In genomic region chr4:137471326-137471725, GRCm38 (mm10) we compare ENCODE assay signal across 13 mouse cellular contexts. TPM values are rescaled to one million over a fixed set of nuclear protein-coding genes. Genes with fewer than 3 reads are reported as not detected.
A peak's percentile ranks its signal among the peaks of the same experiment; 100 is the strongest.
DNase-seq lines count a peak whose midpoint lies in the region; ATAC-seq and TF ChIP-seq lines count a peak whose summit lies in the region.
"Had no signal": no experiment of that assay in that cellular context is flagged by ENCODE, and none has a peak within 500 bp of the region (broad histone marks: within the 10 kb centered on the region; RNA-seq: fewer than 3 reads in every experiment).

No protein-coding gene starts in this region.

- TF ChIP-seq EP300 in liver, postnatal 0 days (IDR thresholded peaks at IDR 0.05; ENCODE audit: low read depth): no peak

- TF ChIP-seq CTCF in kidney, adult 2 months (conservative IDR thresholded peaks at IDR 0.05; ENCODE audit: insufficient read depth, insufficient read length, low read depth, low read length): no peak
- no peak for TF ChIP-seq CTCF in liver, postnatal 0 days (IDR thresholded peaks at IDR 0.05; ENCODE audit: low read depth)

- no peak for DNase-seq in kidney, adult 2 months
- DNase-seq in kidney, postnatal 14 days: no peak
- DNase-seq in embryonic facial prominence, embryonic 10.5 days (ENCODE audit: low spot score): no peak
- no peak for DNase-seq in liver, postnatal 0 days
- no peak for DNase-seq in embryo, embryonic 10 days (ENCODE audit: low spot score)
- no peak for DNase-seq in urinary bladder, postnatal 4 days (ENCODE audit: low spot score in 2 of 2)
- DNase-seq: adrenal gland, adult 8-10 months; spleen, adult 18-20 months; thymus, postnatal 25 days had no signal

- peak overlapping the region; percentile 12; the same call in 1 of the 2 replicates for H3K4me3 ChIP-seq in kidney, adult 2 months (ENCODE audit: insufficient read depth, low read depth, low read length)
- peak overlapping the region; percentile 86 for H3K4me3 ChIP-seq in embryonic facial prominence, embryonic 10.5 days
- peak overlapping the region; percentile 72 for H3K4me3 ChIP-seq in heart, embryonic 16.5 days (ENCODE audit: low read length)
- H3K4me3 ChIP-seq in liver, postnatal 0 days (ENCODE audit: low read depth, low read length): no peak overlapping the region

- no peak for ATAC-seq in heart, embryonic 16.5 days (replicated peaks; ENCODE audit: extremely low read depth, insufficient read depth, low FRiP score)
- ATAC-seq in liver, postnatal 0 days: no peak

- H3K9ac ChIP-seq in heart, embryonic 16.5 days (ENCODE audit: low read length): peak overlapping the region; percentile 96
- H3K9ac ChIP-seq in liver, postnatal 0 days (replicated peaks): no peak overlapping the region

- no peaks in the 10 kb centered on the region for H3K36me3 ChIP-seq in kidney, adult 2 months (ENCODE audit: control insufficient read depth, insufficient read depth, low read length)
- H3K36me3 ChIP-seq in embryonic facial prominence, embryonic 10.5 days (replicated peaks): peaks cover 7% of the 10 kb centered on the region
- no peaks in the 10 kb centered on the region for H3K36me3 ChIP-seq in heart, embryonic 16.5 days (ENCODE audit: control insufficient read depth, insufficient read depth)
- no peaks in the 10 kb centered on the region for H3K36me3 ChIP-seq in liver, postnatal 0 days (replicated peaks; ENCODE audit: insufficient read depth, low read length)

- 51% methylated on average over 8 of the region's 8 CpGs for WGBS in kidney, adult 2 months
- WGBS in embryonic facial prominence, embryonic 10.5 days: 61% methylated on average over 8 of the region's 8 CpGs
- 39% methylated on average over 8 of the region's 8 CpGs for WGBS in heart, embryonic 16.5 days
- 64% methylated on average over 8 of the region's 8 CpGs for WGBS in liver, postnatal 0 days (ENCODE audit: insufficient replicate concordance)

- H3K9me3 ChIP-seq in embryonic facial prominence, embryonic 10.5 days: no peaks in the 10 kb centered on the region
- H3K9me3 ChIP-seq in heart, embryonic 16.5 days (replicated peaks; ENCODE audit: control insufficient read depth, low read length): no peaks in the 10 kb centered on the region
- no peaks in the 10 kb centered on the region for H3K9me3 ChIP-seq in liver, postnatal 0 days (ENCODE audit: low read length)

- peak overlapping the region; percentile 82 for H3K4me2 ChIP-seq in heart, embryonic 16.5 days (ENCODE audit: low read depth, low read length)
- no peak overlapping the region for H3K4me2 ChIP-seq in liver, postnatal 0 days (ENCODE audit: low read depth, low read length)

- H3K4me1 ChIP-seq in kidney, adult 2 months (ENCODE audit: control insufficient read depth, insufficient read depth, low read length): peaks cover 5% of the 10 kb centered on the region
- H3K4me1 ChIP-seq in embryonic facial prominence, embryonic 10.5 days: peaks cover 92% of the 10 kb centered on the region
- H3K4me1 ChIP-seq in heart, embryonic 16.5 days (ENCODE audit: control insufficient read depth, insufficient read depth, low read length): peaks cover 79% of the 10 kb centered on the region
- peaks cover 18% of the 10 kb centered on the region for H3K4me1 ChIP-seq in liver, postnatal 0 days (ENCODE audit: insufficient read depth)

- no peak for TF ChIP-seq POLR2A in kidney, adult 2 months (IDR thresholded peaks at IDR 0.05; ENCODE audit: low read depth, low read length)

- peak overlapping the region; percentile 29; the same call in 1 of the 2 replicates for H3K27ac ChIP-seq in kidney, adult 2 months (ENCODE audit: insufficient read depth, low read depth, low read length)
- H3K27ac ChIP-seq in embryonic facial prominence, embryonic 10.5 days (replicated peaks): peak overlapping the region; percentile 95
- peak overlapping the region; percentile 84 for H3K27ac ChIP-seq in heart, embryonic 16.5 days (ENCODE audit: low read length)
- H3K27ac ChIP-seq in liver, postnatal 0 days (ENCODE audit: low read depth): peak overlapping the region; percentile 60; the same call in 1 of the 2 replicates
- H3K27ac ChIP-seq: macrophage had no signal

- no peaks in the 10 kb centered on the region for H3K27me3 ChIP-seq in kidney, adult 2 months (replicated peaks; ENCODE audit: control insufficient read depth, insufficient read depth, low read length)
- no peaks in the 10 kb centered on the region for H3K27me3 ChIP-seq in embryonic facial prominence, embryonic 10.5 days (replicated peaks; ENCODE audit: low read depth, poor library complexity, severe bottlenecking)
- no peaks in the 10 kb centered on the region for H3K27me3 ChIP-seq in heart, embryonic 16.5 days (ENCODE audit: control insufficient read depth, insufficient read depth, low read length)
- 0 out of 2 replicates have a peak, but pooled peaks cover 2% of the 10 kb centered on the region for H3K27me3 ChIP-seq in liver, postnatal 0 days (ENCODE audit: insufficient read depth, low read length)

RNA-seq across cellular contexts. Expression of gene Hspg2, which starts 2.8 kb away (rescaled TPM):
- polyA plus RNA-seq in kidney, adult 2 months (2012; rRNA removed): 29.7 and 34.7 TPM in 2 replicates
- 17.4 and 19.6 TPM in 2 replicates for polyA plus RNA-seq in embryonic facial prominence, embryonic 10.5 days (2016; fragmentation: Nextera tagmentation; extraction: Ambion mirVana)
- polyA plus RNA-seq in heart, embryonic 16.5 days (2015; fragmentation: Nextera tagmentation; extraction: Ambion mirVana): 52.0 and 56.3 TPM in 2 replicates
- 5.1 TPM in 2 replicates for polyA plus RNA-seq in liver, postnatal 0 days (2015; fragmentation: Nextera tagmentation; extraction: Ambion mirVana)

RNA-seq across cellular contexts. Expression of gene 1700013G24Rik, which starts 18.2 kb away (rescaled TPM):
- 0.22 and 0.46 TPM in 2 replicates for polyA plus RNA-seq in kidney, adult 2 months (2012; rRNA removed)
- polyA plus RNA-seq in embryonic facial prominence, embryonic 10.5 days (2016; fragmentation: Nextera tagmentation; extraction: Ambion mirVana): not detected in 2 replicates
- polyA plus RNA-seq in heart, embryonic 16.5 days (2015; fragmentation: Nextera tagmentation; extraction: Ambion mirVana): not detected in 2 replicates
- polyA plus RNA-seq in liver, postnatal 0 days (2015; fragmentation: Nextera tagmentation; extraction: Ambion mirVana): not detected in 2 replicates
- polyA plus RNA-seq: large intestine, adult 2 months; macrophage; neural tube, embryonic 14.5 days had no signal

RNA-seq across cellular contexts. Expression of gene Cela3b, which starts 41.0 kb away (rescaled TPM):
- polyA plus RNA-seq in kidney, adult 2 months (2012; rRNA removed): not detected in 2 replicates
- not detected in 2 replicates for polyA plus RNA-seq in embryonic facial prominence, embryonic 10.5 days (2016; fragmentation: Nextera tagmentation; extraction: Ambion mirVana)
- polyA plus RNA-seq in heart, embryonic 16.5 days (2015; fragmentation: Nextera tagmentation; extraction: Ambion mirVana): 0.35 TPM in 1 of 2 replicates, not detected in the other
- polyA plus RNA-seq in liver, postnatal 0 days (2015; fragmentation: Nextera tagmentation; extraction: Ambion mirVana): 0.42 and 6.5 TPM in 2 replicates
- polyA plus RNA-seq: macrophage; neural tube, embryonic 14.5 days had no signal

Comparison
In these comparisons a context has a peak if more than half of its experiments do, and no peak if none do; other contexts are left out.
1. H3K27ac ChIP-seq: peak in every context shown above with its lines; median percentile 95 in embryonic facial prominence, embryonic 10.5 days; 84 in heart, embryonic 16.5 days; 60 in liver, postnatal 0 days; 29 in kidney, adult 2 months.